Mouse (Mus musculus) liver, embryonic 13.5 days (tissue): Measurements from ENCODE around the gene Dmrtc2. TPM values are rescaled to one million over a fixed set of nuclear protein-coding genes. Genes with fewer than 3 reads are reported as not detected.
A peak's percentile ranks its signal among the peaks of the same experiment; 100 is the strongest.

Experiments
- ATAC-seq: fragments of 200-750 bp; cut with Nextera tagmentation; 2 replicates; pipeline ENCODE4 v1.8.0; 2017; ENCODE audit warnings: low read depth, mild to moderate bottlenecking, moderate number of reproducible peaks, moderate library complexity
- DNase-seq: peaks from one replicate; pipeline ENCODE4 v3.0.0; 2022
- H3K27ac ChIP-seq: fragments of 300-500 bp; sonication (generic); 2 replicates; pipeline ENCODE4 v1.5.1; 2015; ENCODE audit warnings: moderate library complexity, mild to moderate bottlenecking, inconsistent platforms
- H3K27me3 ChIP-seq: fragments of 300-500 bp; sonication (generic); 2 replicates; pipeline ENCODE4 v1.6.1; 2015; ENCODE audit warnings: mild to moderate bottlenecking, inconsistent platforms
- H3K36me3 ChIP-seq: fragments of 300-500 bp; sonication (generic); 2 replicates; pipeline ENCODE4 v1.6.1; 2015; ENCODE audit warnings: mild to moderate bottlenecking, inconsistent platforms
- H3K4me1 ChIP-seq: fragments of 300-500 bp; sonication (generic); replicated peaks from 2 replicates; pipeline ENCODE4 v1.6.1; 2015; ENCODE audit warnings: inconsistent platforms
- H3K4me2 ChIP-seq: fragments of 300-500 bp; sonication (generic); 2 replicates; pipeline ENCODE4 v1.6.1; 2015; ENCODE audit warnings: inconsistent platforms, mild to moderate bottlenecking, moderate library complexity
- H3K4me3 ChIP-seq: fragments of 300-500 bp; sonication (generic); replicated peaks from 2 replicates; pipeline ENCODE4 v1.5.1; 2015; ENCODE audit warnings: mild to moderate bottlenecking, inconsistent platforms
- H3K9ac ChIP-seq: fragments of 300-500 bp; sonication (generic); 2 replicates; pipeline ENCODE4 v1.6.1; 2015; ENCODE audit warnings: mild to moderate bottlenecking, inconsistent platforms
- H3K9me3 ChIP-seq: fragments of 300-500 bp; sonication (generic); replicated peaks from 2 replicates; pipeline ENCODE4 v1.6.1; 2016; ENCODE audit warnings: inconsistent platforms
- WGBS: fragments of 180-500 bp; shearing (Covaris S2); methylation state at CpG from one replicate; pipeline ENCODE4 v1.1.7; 2015; ENCODE audit not compliant: insufficient replicate concordance; 5-methylcytosine and 5-hydroxymethylcytosine counted together
- polyA plus RNA-seq: library from polyadenylated mRNA; unstranded; fragments of >200 nt; fragmentation: Nextera tagmentation; extraction: Ambion mirVana; gene quantifications from 2 replicates; pipeline ENCODE4 v1.2.1, GENCODE M21; 2015

The Dmrtc2 gene
- polyA plus RNA-seq, 1 experiment from 2014 or later = not detected

DNA sequence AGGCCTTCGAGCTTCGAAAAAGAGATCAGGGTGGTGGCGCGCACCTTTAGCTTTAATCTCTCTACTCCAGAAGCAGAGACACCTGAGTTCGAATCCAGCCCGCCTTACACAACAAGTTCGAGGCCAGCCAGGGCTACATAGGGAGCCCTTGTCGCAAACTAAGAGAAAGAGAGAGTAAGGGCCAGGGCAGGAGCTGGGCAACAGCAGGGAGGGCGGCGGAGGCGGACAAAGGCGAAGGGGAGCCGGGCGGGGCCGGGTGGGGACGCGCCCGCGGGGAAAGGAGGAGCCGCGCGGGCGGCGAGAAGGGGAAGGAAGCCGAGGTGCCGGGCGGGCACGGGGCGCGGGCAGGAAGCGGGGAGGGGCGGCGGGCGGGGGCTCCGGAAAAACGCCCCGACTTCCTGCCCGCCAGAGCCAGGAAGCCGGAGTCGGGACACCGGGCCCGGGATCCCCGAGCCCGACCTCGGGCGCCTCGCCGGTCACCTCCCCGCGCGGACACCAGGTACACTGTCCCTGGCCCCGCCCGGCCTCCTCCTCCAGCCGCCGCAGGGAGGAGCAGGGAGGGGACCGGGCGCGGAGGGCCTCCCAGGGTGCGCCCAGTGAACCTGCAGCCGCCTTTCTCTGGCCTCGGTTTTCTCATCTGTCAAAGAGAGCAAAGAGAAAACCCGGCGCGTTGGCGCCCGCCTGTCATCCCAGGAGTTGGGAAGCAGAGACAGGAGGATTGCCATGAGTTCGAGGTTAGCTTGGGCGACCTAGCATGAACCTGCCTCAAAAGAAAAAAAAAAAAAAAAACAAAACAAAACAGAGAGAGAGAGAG, 33.0 kb downstream of the Dmrtc2 start, which contains the start of gene Arhgef1:
Arhgef1 (plus strand) TSS at position 283 of the 814 bp plus-strand sequence.
- Histone ChIP-seq H3K4me2 (peak within 1 kb of the TSS; percentile 93), H3K4me1 (peaks cover 67% of the 10 kb centered on the region), H3K4me3 (peak within 1 kb of the TSS; percentile 78), H3K9ac (peak within 1 kb of the TSS; percentile 80), H3K9me3 (no peaks in the 10 kb centered on the region), H3K27ac (peak within 1 kb of the TSS; percentile 91), H3K36me3 (peaks cover 12% of the 10 kb centered on the region), H3K27me3 (no peaks in the 10 kb centered on the region)
- ATAC-seq (peak; percentile 65), DNase-seq (peak; percentile 71)
- WGBS = 1% methylated on average over 68 of the region's 68 CpGs

GRCm38 (mm10) chr7:24903444-24903825, 33.6 kb downstream of the Dmrtc2 start:
- H3K27ac ChIP-seq = peak overlapping the region; percentile 91
- H3K4me2 ChIP-seq = peak overlapping the region; percentile 93
- peaks cover 18% of the 10 kb centered on the region for H3K36me3 ChIP-seq
- H3K27me3 ChIP-seq = no peaks in the 10 kb centered on the region
- H3K4me3 ChIP-seq = peak overlapping the region; percentile 78
- ATAC-seq = no peak
- no peaks in the 10 kb centered on the region for H3K9me3 ChIP-seq
- DNase-seq = no peak
- 7% methylated on average over 10 of the region's 10 CpGs for WGBS
- H3K9ac ChIP-seq = peak overlapping the region; percentile 80
- peaks cover 67% of the 10 kb centered on the region for H3K4me1 ChIP-seq

GRCm38 (mm10) chr7:24904070-24904483, 34.2 kb downstream of the Dmrtc2 start:
- H3K9ac ChIP-seq = peak overlapping the region; percentile 89
- ATAC-seq (peak; percentile 93), DNase-seq (peak; percentile 98)
- H3K4me1 ChIP-seq = peaks cover 67% of the 10 kb centered on the region
- peak overlapping the region; percentile 91 for H3K27ac ChIP-seq
- peak overlapping the region; percentile 93 for H3K4me2 ChIP-seq
- peak overlapping the region; percentile 78 for H3K4me3 ChIP-seq
- H3K36me3 ChIP-seq = peaks cover 25% of the 10 kb centered on the region
- H3K27me3 ChIP-seq = no peaks in the 10 kb centered on the region
- WGBS = under 1% methylated on average over 30 of the region's 30 CpGs
- H3K9me3 ChIP-seq = no peaks in the 10 kb centered on the region

GRCm38 (mm10) chr7:24904936-24905335, 35.1 kb downstream of the Dmrtc2 start:
- H3K9ac ChIP-seq = peak overlapping the region; percentile 89
- H3K27ac ChIP-seq = peak overlapping the region; percentile 91
- H3K4me1 ChIP-seq = peaks cover 67% of the 10 kb centered on the region
- 12% methylated on average over 3 of the region's 3 CpGs for WGBS
- H3K36me3 ChIP-seq = peaks cover 32% of the 10 kb centered on the region
- no peaks in the 10 kb centered on the region for H3K9me3 ChIP-seq
- H3K4me3 ChIP-seq = peak overlapping the region; percentile 78
- DNase-seq (peak; percentile 63), ATAC-seq (peak; percentile 25)
- peak overlapping the region; percentile 93 for H3K4me2 ChIP-seq
- no peaks in the 10 kb centered on the region for H3K27me3 ChIP-seq

DNA sequence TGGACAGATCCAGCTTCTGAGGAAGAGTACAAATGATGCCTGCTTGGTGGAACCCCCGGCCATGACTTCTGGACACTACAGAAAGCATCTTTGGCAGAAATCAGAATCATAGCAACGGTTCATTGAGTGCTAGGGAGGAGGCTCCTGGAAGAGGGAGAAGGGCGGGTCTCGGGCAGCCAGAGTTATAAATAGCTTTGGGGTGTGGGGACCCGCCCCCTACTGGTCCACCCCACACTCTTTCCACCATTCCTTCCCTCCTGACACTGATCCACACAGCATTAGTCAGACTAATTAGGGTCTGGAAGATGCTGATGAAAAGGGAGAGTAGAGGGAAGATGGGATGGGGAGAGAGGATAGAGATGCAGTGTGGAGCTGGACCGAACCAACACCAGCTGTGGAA, 36.7 kb downstream of the Dmrtc2 start:
- Histone ChIP-seq H3K4me1 (peaks cover 58% of the 10 kb centered on the region), H3K4me3 (0 out of 2 replicates have a peak overlapping the region, but pooled peaks have one; percentile 2), H3K9me3 (no peaks in the 10 kb centered on the region), H3K36me3 (peaks cover 42% of the 10 kb centered on the region), H3K27me3 (no peaks in the 10 kb centered on the region), H3K9ac (peak overlapping the region; percentile 89), H3K27ac (peak overlapping the region; percentile 44; the same call in 1 of the 2 replicates), H3K4me2 (peak overlapping the region; percentile 93)
- ATAC-seq = no peak
- WGBS = 23% methylated on average over 6 of the region's 6 CpGs
- DNase-seq = no peak

DNA sequence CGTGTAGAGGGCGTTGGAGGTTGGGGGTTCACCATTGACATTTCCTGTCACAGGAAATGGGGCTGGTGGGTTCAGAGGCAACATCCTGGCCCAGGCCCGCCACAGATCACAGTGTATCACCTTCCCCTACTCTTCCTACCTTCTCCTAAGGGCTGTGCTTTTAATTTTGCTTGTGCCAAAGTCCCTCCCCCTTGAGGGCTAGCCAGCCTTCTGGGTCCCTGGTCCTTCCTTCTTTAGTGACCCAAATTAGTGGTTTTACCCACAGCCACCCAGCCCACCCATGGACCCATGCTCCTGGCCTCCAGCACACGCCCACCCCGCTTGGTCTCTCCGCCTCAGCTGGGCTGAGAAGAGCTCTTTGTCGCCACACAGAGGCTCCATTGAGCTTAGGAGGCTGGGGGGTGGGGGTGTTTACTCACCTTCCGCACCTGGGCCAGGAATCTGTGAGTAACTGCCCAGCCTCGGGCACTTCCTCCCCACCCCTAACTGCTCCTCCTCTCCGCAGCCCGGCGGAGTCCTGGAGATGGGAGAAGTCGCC, 37.4 kb downstream of the Dmrtc2 start:
- H3K9ac ChIP-seq = peak overlapping the region; percentile 89

GRCm38 (mm10) chr7:24912480-24912879, 42.6 kb downstream of the Dmrtc2 start:
- Histone ChIP-seq H3K27ac (no peak overlapping the region), H3K9ac (no peak overlapping the region), H3K9me3 (no peaks in the 10 kb centered on the region), H3K4me2 (no peak overlapping the region), H3K4me3 (no peak overlapping the region), H3K36me3 (peaks cover 66% of the 10 kb centered on the region), H3K4me1 (peaks cover 4% of the 10 kb centered on the region), H3K27me3 (no peaks in the 10 kb centered on the region)
- DNase-seq (no peak), ATAC-seq (no peak)
- WGBS = 89% methylated on average over 14 of the region's 14 CpGs

More for the DNA sequence above, 37.4 kb downstream of the Dmrtc2 start:
- WGBS = 45% methylated on average over 13 of the region's 13 CpGs
- Histone ChIP-seq H3K27me3 (no peaks in the 10 kb centered on the region), H3K27ac (peak overlapping the region; percentile 44; the same call in 1 of the 2 replicates), H3K4me1 (peaks cover 51% of the 10 kb centered on the region), H3K4me3 (no peak overlapping the region), H3K36me3 (peaks cover 49% of the 10 kb centered on the region), H3K9me3 (no peaks in the 10 kb centered on the region), H3K4me2 (peak overlapping the region; percentile 93)
- DNase-seq (no peak), ATAC-seq (no peak)

GRCm38 (mm10) chr7:24918763-24919323, 49.0 kb downstream of the Dmrtc2 start:
- no peak overlapping the region for H3K27ac ChIP-seq
- no peak overlapping the region for H3K4me2 ChIP-seq
- no peaks in the 10 kb centered on the region for H3K4me1 ChIP-seq
- H3K4me3 ChIP-seq = no peak overlapping the region
- no peak for DNase-seq
- 81% methylated on average over 20 of the region's 20 CpGs for WGBS
- H3K27me3 ChIP-seq = no peaks in the 10 kb centered on the region
- peak; percentile 45; the same call in 1 of the 2 replicates for ATAC-seq
- H3K36me3 ChIP-seq = peaks cover 73% of the 10 kb centered on the region
- no peaks in the 10 kb centered on the region for H3K9me3 ChIP-seq
- no peak overlapping the region for H3K9ac ChIP-seq

GRCm38 (mm10) chr7:24919728-24920127, 49.9 kb downstream of the Dmrtc2 start:
- no peak for ATAC-seq
- no peaks in the 10 kb centered on the region for H3K9me3 ChIP-seq
- no peak overlapping the region for H3K27ac ChIP-seq
- 79% methylated on average over 9 of the region's 9 CpGs for WGBS
- H3K27me3 ChIP-seq = no peaks in the 10 kb centered on the region
- H3K4me1 ChIP-seq = no peaks in the 10 kb centered on the region
- peaks cover 82% of the 10 kb centered on the region for H3K36me3 ChIP-seq
- DNase-seq = no peak
- H3K9ac ChIP-seq = no peak overlapping the region
- H3K4me2 ChIP-seq = no peak overlapping the region
- H3K4me3 ChIP-seq = no peak overlapping the region
